Mouse (Mus musculus) gastrocnemius, adult 18-20 months (tissue): Measurements from ENCODE around the gene Kif5a. TPM values are rescaled to one million over a fixed set of nuclear protein-coding genes. Genes with fewer than 3 reads are reported as not detected.
"Not testable (repeated sequence)": the region's sequence is repeated elsewhere in the genome, so short reads cannot be mapped to it uniquely, and the experiment has no call there.

ENCODE experiments used
- DNase-seq: peaks from one replicate; pipeline ENCODE4 v3.0.0; 2021; ENCODE audit warnings: low spot score
- total RNA-seq, 2 experiments: library from RNA; stranded (reverse); gene quantifications; 2 replicates each; pipeline ENCODE4 v1.2.3; 2021

Gene Kif5a
- total RNA-seq, 2 experiments from 2014 or later = 0.21 to 0.37 TPM

DNA sequence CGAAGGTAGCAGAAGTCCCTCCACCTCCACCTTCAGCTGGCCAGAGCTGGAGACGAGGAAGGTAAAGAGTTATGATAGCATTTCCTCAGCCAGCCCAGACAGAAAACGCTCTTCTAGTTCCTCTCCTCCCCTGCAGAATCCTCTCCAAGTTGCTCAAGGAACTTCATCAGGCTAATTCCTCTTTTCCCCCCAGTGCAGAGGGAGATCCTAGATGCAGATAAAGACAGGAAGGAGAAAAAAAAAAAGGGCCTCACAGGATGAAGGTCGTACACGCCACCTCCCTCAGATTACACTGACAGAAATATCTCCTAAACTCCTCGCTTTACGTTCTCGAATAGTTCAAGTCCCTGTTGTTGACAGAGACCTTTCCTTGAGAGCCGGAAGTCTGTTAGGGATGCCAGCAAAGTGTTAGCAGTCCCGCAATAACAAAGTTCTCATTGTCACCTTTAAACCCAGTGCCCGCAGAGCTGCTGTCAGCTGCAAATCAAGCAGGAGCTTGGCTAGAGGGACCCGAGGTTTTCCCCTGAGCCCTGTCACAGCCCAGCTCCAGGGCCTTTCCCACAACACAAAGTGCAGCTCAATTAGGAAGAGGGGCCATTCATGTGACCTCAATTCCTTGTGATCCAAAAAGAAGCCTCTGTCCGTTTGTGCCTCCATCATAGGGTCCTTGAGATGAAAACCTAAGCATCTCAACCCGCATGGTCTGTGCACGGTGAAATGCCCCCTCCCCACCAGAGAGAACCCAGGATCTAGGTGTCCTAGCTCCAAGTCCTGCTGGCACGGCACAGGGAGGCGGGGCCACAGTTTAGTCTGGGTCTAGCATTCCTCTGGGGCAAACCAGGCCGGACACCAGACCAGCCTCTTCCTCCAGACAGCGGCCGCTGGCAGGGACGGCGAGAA, 68.5 kb downstream of the Kif5a start:
- peak; percentile 62 for DNase-seq

DNA sequence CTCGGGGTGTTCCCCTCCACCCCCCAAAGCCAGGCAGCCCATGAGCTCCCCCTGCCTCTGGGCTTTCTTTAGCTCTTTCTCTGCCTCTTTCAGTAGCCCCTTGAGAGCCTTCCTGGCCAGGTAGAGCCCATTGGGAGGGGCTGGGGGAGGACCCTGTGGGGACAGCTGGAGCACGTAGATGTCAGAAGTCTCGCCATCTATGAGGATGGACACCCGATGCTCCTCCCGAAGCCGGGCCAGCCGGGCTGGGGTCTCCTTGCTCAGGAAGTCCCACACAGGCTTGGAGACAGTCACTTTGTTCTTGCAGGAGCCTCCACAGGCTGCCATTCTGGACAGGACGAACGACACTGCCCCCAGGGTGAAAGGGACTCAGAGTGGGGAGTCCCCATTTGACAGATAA, 70.1 kb downstream of the Kif5a start:
- DNase-seq = no peak

DNA sequence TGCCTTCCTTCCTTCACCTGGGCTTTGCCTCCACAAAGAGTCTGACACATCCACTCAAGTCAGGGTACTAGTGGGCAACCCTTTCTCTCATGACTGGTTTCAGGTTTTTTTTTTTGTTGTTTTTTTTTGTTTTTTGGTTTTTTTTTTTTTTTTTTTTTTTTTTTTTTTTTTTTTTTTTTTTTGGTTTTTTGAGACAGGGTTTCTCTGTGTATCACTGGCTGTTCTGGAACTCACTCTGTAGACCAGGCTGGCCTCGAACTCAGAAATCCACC, 71.2 kb downstream of the Kif5a start:
- DNase-seq = not testable (repeated sequence)

DNA sequence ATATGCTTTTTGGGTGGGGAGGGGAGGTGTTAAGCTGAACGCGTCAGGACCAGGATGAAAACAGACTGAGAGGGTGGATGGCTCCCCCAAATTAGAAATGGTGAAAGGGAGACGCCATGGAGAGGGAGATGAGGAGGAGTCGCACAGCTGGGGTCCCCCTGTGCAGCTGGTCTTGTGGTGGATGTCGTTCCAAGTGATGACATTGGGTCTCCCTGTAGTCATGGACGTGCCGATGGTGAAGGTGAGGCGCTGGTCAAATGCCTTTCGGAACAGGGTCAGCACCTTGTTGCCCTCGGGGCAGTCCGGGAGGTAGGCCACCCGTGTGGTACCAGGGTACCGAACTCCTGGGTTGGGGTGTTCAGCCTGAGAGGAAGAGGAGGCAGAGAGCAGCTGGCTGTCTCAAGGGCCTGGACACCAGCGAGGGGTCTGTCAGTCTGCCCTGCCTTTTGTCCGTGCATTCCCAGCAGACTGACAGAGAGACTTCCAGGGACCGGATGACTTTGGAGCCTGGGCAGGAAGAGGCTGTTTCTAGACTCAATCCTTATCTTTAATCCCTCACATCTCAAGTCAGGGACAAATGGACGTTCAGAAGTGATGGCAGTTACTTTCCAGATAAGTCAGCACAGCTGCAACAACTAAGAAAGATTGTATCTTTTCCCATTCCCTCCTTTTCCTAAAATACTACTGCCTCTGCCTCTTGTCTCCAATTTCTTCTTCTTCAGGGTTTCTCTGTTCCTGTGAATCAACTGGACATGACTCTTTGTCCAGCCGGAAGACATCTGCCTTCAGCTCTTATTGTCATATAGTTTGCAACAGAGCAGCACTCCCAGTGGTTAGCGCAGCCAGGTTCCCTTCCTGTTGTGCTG, 71.7 kb downstream of the Kif5a start:
- no peak for DNase-seq

DNA sequence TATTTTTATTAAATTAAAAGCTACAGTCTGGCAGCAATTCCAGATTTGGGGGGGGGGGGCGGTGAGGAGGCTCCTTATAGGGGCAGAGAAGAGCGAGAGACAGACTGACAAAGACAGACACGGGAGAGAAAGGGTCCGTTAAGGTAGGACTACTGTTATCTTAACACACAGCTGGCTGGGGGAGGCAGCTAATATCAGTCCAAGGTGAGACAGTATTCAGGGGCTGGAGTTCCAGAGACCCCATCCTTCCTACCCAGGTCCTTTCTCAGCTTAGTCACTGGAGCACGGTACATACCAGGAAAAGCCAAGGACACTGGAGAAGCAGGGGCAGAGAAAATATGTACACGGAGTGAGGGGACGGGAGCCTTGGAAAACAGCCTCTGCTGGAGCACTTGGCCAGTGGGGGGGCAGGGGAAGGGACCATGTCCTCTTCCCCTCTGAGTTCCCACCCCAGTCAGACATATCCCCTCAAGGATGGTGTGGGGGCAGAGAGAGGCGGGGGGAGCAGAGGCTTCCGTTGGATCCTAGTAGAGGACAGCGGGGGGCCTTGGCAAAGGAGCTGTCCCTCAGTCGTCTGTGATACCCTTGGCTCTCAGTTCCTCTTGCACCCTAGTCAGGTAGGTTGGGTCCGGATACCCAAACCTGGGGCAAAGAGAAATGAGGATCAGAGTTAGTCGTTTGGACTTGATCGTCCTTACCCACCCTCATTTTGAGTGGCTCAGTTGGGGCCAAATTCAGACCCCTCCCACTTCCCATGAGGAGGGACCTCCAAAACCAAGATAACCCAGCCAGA, 72.6 kb downstream of the Kif5a start:
- DNase-seq = no peak

DNA sequence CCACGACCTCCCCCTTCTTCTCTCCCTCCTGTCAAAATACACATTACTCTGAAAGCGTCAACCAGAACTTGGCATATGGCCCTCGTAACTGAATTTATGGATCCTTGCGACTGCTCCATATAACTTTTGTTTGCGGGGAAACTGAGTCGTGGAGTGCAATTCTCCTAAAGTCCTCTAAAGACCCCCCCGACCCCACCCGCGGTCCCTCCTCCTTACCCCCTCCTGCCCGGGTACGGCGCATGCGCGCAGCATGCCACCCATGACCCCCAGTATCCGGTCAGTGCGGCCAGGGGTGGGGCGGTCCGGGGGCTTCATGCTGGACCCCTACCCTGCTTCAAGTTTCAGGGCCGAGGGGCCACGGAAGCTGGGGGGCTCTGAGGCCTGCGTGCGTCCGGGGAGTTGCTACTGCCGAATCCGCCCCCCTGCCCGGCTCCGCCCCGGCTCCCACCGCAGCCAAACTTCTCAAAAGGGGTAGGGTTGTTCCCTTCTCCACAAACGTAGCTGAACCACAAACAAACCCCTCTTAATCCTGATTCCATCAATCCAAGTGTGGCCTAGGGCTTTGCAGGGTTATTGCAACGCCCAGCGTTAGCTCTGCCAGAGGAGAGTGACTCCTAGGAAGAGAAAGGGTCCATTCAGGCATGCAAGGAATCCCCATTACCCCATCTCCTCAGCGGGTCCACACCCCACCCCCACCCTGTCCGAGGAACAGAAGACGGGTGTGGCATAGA, 73.3 kb downstream of the Kif5a start, which contains the start of gene Arhgef25:
Gene Arhgef25, minus strand, starts transcription at position 433 of the 731 bp plus-strand sequence.
- peak; percentile 59 for DNase-seq

DNA sequence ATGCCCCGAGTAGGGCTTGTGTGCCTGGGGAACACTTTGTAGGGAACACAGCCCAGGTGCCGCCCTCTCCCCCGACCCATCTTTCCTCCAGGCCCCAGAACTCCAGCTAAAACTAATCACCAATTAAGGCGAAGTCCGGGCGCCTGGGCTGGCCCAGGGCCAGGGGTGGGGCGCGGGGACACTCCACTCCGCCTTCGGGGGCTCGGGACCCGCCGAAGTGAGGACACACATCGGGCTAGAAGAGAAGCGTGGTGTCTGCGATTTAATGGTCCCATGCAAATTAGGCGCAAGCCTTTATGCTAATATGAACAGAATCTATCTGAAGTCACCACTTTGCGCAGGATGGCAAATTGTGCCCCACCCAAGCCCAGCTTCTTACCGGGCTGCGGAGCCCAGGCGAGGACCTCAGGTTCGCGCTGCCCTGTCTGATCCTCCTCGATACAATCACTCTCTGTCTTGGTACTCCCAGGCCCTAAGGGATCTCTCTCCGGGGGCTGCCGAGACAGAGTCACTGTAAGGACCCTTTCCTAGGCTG, 74.0 kb downstream of the Kif5a start:
- DNase-seq = peak; percentile 44

DNA sequence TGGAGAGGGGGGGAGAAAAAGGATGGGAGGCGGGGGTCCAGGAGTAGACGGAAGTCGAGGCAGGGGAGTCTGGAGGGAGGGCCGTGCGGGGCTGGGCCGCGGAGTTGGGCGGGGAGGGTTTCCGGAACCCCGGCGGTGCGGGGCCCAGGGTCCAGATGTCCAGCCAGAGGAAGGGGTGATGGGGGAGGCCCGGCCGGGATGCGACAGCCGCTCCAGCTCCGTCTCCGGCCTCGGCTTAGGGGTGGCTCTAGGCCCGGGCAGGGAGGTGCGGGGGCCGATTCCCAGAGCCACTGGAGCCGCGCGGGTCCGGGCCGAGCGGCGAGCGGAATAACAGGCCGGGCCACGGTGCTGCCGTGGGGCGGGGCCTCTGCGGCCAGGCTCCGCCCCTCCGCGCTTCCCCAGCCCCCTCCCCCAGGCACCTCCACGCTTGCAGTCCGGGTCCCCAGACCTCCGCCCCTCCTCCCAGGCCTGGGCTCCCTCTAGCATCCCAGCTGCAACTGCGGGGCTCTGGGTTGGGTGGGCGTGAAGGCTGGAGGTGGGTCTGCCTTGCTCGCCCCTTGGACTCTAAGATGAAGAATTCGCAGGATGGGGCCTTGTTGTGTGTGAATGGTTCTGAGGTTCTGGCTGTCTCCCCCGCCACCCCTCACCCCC, 74.6 kb downstream of the Kif5a start:
- DNase-seq = peak; percentile 44

DNA sequence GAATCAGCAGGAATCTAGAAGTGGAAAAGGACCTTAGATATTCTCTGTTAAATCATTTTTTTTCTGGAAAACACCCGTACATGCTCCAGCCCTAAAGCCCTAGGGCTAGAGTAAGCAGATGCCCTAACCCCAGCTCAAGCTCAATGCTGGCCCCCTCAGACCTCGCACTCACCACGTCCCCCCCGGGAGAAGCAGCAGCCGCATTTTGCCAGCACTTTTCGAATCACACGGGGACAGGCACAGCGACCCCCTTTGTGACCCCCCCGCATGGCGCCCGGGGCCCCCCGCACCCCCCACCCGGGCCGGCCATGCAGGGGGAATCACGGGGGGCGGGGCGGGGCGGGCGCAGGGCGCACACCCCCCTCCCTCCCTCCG, 75.1 kb downstream of the Kif5a start:
- no peak for DNase-seq

DNA sequence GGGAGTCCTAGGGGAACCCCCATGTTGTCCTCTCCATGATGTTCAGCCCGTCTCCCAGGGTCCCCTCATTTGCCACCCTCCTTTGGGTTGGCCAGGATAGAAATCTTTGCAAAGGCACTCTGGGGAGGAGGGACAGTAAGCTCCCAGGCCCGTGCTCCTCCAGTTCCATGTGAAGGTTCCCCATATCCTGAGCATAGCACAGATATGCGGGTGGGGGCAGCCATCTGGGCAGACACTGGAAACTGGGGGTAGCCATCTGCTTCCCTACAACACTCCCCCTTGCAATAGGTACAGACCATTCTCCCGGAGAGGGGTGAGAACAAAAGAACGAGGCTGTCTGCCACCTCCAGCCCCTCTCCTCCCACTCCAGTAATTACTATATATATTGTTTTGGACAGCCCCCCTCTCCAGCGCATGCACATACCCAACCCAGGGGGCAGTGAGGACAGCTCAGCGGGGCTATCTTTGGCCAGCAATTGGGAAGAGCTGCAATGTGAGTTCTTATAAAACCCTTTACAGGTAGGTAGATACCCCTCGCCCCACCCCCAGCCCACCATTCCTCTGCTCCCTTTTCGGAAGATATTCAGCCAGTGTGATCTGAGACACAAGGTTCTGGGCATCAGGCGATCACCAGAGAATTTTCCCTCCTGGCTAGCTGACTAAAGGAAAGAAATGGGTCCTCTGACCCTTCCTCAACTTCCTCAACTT, 75.6 kb downstream of the Kif5a start:
- DNase-seq = no peak

DNA sequence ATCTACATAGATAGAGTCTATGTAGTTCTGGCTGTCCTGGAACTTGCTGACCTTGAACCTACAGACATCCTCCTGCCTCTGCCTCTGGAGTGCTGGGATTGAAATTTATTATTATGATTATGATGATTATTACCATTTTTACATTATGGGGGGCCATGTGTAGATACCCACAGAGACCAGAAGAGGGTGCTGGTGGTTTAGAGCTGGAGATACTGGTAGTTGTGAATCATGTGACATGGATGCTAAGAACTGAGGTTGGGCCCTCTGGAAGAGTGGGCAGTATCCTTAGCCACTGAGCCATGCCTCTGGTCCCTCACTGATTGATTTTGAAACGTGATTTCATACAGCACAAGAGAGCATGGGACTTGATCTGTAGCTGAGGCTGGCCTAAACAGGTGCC, 76.7 kb downstream of the Kif5a start:
- DNase-seq = no peak

DNA sequence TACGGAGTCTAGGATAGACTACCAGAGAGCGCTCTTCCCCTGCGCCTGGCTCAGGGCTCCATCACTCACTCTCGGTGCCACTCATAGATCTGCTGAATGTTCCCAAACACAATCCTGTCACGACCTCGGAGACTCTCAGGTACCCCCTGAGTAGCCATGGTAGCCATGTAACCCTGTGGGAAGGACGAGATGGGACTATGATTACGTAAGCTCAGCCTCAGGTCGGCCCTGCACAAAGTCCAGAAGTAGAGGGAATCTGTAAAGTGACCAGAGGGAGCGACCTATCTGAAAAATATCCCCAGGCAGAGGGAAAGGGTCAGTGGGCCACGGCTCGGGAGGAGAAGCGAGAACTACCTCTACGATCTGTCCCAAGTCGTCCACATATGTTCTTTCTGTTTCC, 77.6 kb downstream of the Kif5a start:
- no peak for DNase-seq

DNA sequence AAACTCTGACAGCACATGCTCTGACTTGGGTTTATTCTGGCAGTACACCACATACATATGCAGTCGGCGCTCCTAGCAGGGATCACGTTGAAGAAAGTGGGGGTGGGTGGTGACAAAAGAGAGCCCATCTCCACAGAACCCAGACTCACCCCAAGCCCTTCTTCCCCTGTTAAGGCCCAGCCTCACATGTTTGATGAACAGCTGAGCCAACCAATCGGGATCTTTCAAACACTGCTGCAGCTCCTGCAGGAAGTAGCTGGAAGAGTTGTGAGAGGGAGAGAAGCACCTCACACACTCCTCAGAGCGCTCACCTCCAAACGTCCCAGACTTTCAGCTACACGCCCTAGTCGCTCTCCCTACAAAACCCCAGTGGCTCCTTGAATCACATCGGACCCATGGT, 78.0 kb downstream of the Kif5a start:
- no peak for DNase-seq

DNA sequence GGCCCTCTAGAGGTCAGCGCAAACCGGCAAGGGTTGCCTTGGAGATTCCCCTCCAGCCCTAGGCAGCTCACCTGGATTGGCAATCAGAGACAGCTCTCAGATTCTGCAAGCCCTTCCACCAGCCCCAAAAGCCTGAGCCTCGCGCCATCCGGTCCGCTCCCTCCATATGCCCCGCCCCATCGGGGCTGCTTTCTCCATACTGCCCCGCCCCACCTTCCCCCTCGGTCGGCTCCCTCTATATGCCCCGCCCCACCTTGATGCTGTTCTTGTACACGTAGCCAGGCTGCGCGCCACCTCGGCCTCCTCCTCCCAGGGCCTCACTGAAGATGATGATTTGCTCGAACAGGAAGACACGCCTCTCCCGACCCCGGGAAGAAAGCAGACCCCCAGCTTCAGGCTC, 79.4 kb downstream of the Kif5a start:
- DNase-seq = no peak

DNA sequence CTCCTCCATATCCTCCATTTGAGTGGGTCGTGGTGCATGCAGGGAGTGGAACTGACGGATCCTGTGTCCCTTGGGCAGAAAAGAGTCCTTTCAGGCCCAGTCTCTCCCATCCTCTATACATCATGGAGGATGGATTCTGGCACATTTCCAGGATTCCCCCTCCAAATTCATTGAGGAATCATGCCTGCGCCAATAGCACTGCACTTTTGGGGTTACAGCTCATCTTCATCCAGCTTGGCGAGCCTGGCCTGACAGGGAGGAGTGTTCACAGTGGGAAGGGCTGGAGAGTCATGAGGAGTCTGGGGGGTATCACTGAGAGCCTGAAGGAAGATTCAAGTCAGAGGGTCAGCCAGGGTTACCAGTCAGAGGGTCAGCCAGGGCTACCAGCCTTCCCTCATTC, 80.5 kb downstream of the Kif5a start:
- DNase-seq = no peak

DNA sequence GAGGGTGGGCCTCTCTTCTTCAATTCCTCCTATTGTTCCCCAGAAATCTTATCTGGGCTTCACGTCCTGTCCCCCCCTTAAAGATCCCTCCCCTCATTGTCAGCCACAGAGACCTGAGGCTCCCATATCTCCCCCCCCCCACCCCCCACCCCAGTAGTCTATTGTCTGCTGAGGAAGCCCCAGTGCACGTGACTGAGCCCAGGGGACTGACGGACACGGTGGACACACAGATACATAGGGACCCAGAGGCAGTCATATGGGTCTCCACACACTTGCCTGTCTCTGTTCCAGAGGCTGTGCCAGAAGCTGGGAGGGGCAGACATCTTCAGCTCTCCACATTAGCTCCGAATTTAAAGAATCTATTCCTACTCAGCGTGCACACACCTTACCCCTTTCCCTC, 81.6 kb downstream of the Kif5a start:
- DNase-seq = no peak

DNA sequence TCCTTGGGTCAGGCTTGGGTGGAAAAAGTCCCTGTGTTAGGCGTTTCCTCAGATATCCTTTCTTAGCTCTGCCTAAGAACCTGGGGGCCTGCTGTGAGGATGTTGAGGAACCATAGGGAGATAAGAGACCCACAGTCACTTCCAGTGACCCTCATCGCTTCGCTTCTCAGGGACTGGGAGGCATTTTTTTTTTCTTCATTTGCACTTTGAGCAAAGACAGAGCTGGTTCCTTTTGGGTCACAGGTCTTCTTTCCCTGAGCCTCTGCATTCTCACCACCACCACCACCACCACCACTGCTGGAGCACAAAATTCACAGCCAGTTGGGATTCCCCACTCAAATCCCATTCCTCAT, 82.5 kb downstream of the Kif5a start:
- DNase-seq = no peak

DNA sequence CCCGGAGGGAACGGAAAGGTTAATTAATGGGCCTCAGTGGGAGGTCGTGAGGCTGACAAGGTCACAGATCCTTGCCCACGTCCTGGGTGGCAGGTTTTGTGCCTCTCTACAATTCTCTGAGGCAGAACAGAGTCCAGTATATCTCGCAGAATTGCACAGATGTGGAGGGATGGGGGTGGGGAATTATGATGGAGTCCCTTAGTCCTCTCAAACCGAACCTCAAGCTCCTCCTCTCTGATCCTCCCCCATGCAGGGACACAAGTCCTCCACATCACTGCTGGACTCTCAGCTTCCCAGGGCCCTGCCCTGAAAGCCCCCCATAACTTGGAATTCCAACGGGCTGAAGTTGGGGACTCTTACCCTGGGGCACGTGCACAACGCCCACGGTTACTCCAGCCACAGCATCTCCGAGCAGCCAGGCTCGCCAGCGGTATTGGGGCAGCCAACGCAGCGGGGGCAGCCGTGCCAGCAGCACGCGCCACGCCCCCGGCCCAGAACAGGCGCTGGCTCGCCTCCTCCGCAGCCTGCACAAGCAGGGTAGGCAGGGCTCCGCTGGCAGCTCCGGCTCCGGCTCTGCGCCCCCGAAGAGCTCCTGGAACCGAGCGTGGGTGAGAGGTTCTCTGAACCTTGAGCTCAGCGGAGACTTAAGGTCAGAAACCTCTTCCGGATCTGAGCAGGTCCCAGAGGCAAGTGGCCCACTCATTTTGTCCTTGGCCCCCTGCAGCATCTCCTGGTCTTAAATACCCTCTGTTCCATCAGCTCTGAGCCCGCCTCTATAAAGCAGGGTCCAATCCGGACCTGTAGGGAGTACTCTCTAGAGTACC, 83.1 kb downstream of the Kif5a start, which contains the start of gene Slc26a10:
Gene Slc26a10, minus strand, starts transcription at position 775 of the 824 bp plus-strand sequence.
- no peak for DNase-seq
